Mouse (Mus musculus): ENCODE data around the gene Adora3. TPM values are rescaled to one million over a fixed set of nuclear protein-coding genes. Genes with fewer than 3 reads are reported as not detected.

Adora3 gene
- polyA plus RNA-seq (2012; rRNA removed), result 0.34 and 0.49 TPM in 2 replicates
- polyA plus RNA-seq (2014; fragmentation: Nextera tagmentation; extraction: Ambion mirVana), result 0.47 and 0.49 TPM in 2 replicates

GRCm38 (mm10) chr3:105870558-105870957 lies at the start of gene Adora3, which contains the start of gene Tmigd3:
Gene Adora3, plus strand, starts transcription at chr3:105870858.
Gene Tmigd3, plus strand, starts transcription at chr3:105870903.
- TF ChIP-seq EP300 (IDR thresholded peaks at IDR 0.05; ENCODE audit: low read depth), result no peak
- TF ChIP-seq CTCF (IDR thresholded peaks at IDR 0.05; ENCODE audit: low read depth), result no peak
- H3K4me1 ChIP-seq (replicated peaks; ENCODE audit: control insufficient read depth in 2 of 2, insufficient read depth in 2 of 2, low read length in 1 of 2), result peaks cover 0 to 10% of the 10 kb centered on the region in 2 experiments; a peak in 3 of 4 replicates
- H3K27me3 ChIP-seq (ENCODE audit: control insufficient read depth, insufficient read depth, low read length), result no peaks in the 10 kb centered on the region
- no peak within 1 kb of the TSS for H3K4me3 ChIP-seq (ENCODE audit: insufficient read depth in 1 of 2, low read depth in 2 of 2, low read length in 2 of 2)
- no peaks in the 10 kb centered on the region for H3K9me3 ChIP-seq (ENCODE audit: control insufficient read depth, low read length)
- no peak within 1 kb of the TSS for H3K4me2 ChIP-seq (ENCODE audit: low read depth)
- no peak within 1 kb of the TSS for H3K9ac ChIP-seq (replicated peaks)
- no peak for ATAC-seq (ENCODE audit: insufficient read depth)
- 74% methylated on average over 3 of the region's 3 CpGs for WGBS (ENCODE audit: insufficient replicate concordance)
- H3K27ac ChIP-seq, result no peak within 1 kb of the TSS
- H3K36me3 ChIP-seq (replicated peaks; ENCODE audit: control insufficient read depth, insufficient read depth, low read depth), result no peaks in the 10 kb centered on the region
- DNase-seq (ENCODE audit: low read depth in 3 of 3, low spot score in 3 of 3), result no peak

GRCm38 (mm10) chr3:105821504-105821903 lies 49.2 kb upstream of the Adora3 start:
- Histone ChIP-seq H3K4me2 (ENCODE audit: low read depth) (no peak overlapping the region), H3K4me1 (replicated peaks; ENCODE audit: control insufficient read depth in 2 of 2, insufficient read depth in 2 of 2, low read length in 1 of 2) (peaks cover 14 to 25% of the 10 kb centered on the region in 2 experiments), H3K27ac (no peak overlapping the region), H3K9ac (replicated peaks) (no peak overlapping the region), H3K4me3 (ENCODE audit: insufficient read depth in 1 of 2, low read depth in 2 of 2, low read length in 2 of 2) (no peak overlapping the region), H3K9me3 (ENCODE audit: control insufficient read depth, low read length) (no peaks in the 10 kb centered on the region), H3K36me3 (replicated peaks; ENCODE audit: control insufficient read depth, insufficient read depth, low read depth) (no peaks in the 10 kb centered on the region), H3K27me3 (ENCODE audit: control insufficient read depth, insufficient read depth, low read length) (no peaks in the 10 kb centered on the region)
- ATAC-seq (ENCODE audit: insufficient read depth) (no peak), DNase-seq (ENCODE audit: low read depth in 3 of 3, low spot score in 3 of 3) (no peak)
- TF ChIP-seq EP300 (IDR thresholded peaks at IDR 0.05; ENCODE audit: low read depth), result no peak
- TF ChIP-seq CTCF (IDR thresholded peaks at IDR 0.05; ENCODE audit: low read depth), result no peak
- 72% methylated on average over 3 of the region's 3 CpGs for WGBS (ENCODE audit: insufficient replicate concordance)

GRCm38 (mm10) chr3:105823609-105824008 lies 47.0 kb upstream of the Adora3 start:
- H3K9ac ChIP-seq (replicated peaks), result no peak overlapping the region
- no peaks in the 10 kb centered on the region for H3K27me3 ChIP-seq (ENCODE audit: control insufficient read depth, insufficient read depth, low read length)
- no peak overlapping the region for H3K4me2 ChIP-seq (ENCODE audit: low read depth)
- H3K4me3 ChIP-seq (ENCODE audit: insufficient read depth in 1 of 2, low read depth in 2 of 2, low read length in 2 of 2), result no peak overlapping the region
- H3K36me3 ChIP-seq (replicated peaks; ENCODE audit: control insufficient read depth, insufficient read depth, low read depth), result no peaks in the 10 kb centered on the region
- H3K4me1 ChIP-seq (replicated peaks; ENCODE audit: control insufficient read depth in 2 of 2, insufficient read depth in 2 of 2, low read length in 1 of 2), result peaks cover 3 to 14% of the 10 kb centered on the region in 2 experiments
- no peaks in the 10 kb centered on the region for H3K9me3 ChIP-seq (ENCODE audit: control insufficient read depth, low read length)
- DNase-seq (ENCODE audit: low read depth in 3 of 3, low spot score in 3 of 3) (no peak), ATAC-seq (ENCODE audit: insufficient read depth) (no peak)
- H3K27ac ChIP-seq, result no peak overlapping the region
- no peak for TF ChIP-seq CTCF (IDR thresholded peaks at IDR 0.05; ENCODE audit: low read depth)
- TF ChIP-seq EP300 (IDR thresholded peaks at IDR 0.05; ENCODE audit: low read depth), result no peak

- Histone ChIP-seq H3K4me2 (ENCODE audit: low read depth) (no peak overlapping the region), H3K4me3 (ENCODE audit: insufficient read depth in 1 of 2, low read depth in 2 of 2, low read length in 2 of 2) (no peak overlapping the region), H3K9me3 (ENCODE audit: control insufficient read depth, low read length) (no peaks in the 10 kb centered on the region), H3K27me3 (ENCODE audit: control insufficient read depth, insufficient read depth, low read length) (no peaks in the 10 kb centered on the region), H3K36me3 (replicated peaks; ENCODE audit: control insufficient read depth, insufficient read depth, low read depth) (no peaks in the 10 kb centered on the region), H3K27ac (no peak overlapping the region), H3K9ac (replicated peaks) (no peak overlapping the region), H3K4me1 (replicated peaks; ENCODE audit: control insufficient read depth in 2 of 2, insufficient read depth in 2 of 2, low read length in 1 of 2) (peaks cover 2 to 11% of the 10 kb centered on the region in 2 experiments; a peak in 3 of 4 replicates)
- ATAC-seq (ENCODE audit: insufficient read depth) (no peak), DNase-seq (ENCODE audit: low read depth in 3 of 3, low spot score in 3 of 3) (no peak)
- TF ChIP-seq EP300 (IDR thresholded peaks at IDR 0.05; ENCODE audit: low read depth) (no peak), CTCF (IDR thresholded peaks at IDR 0.05; ENCODE audit: low read depth) (no peak)
- WGBS (ENCODE audit: insufficient replicate concordance), result 20% methylated on average over 5 of the region's 5 CpGs
These were observed 46.6 kb upstream of the Adora3 start for GRCm38 (mm10) chr3:105824103-105824502.

GRCm38 (mm10) chr3:105824704-105825103 lies 46.0 kb upstream of the Adora3 start:
- no peaks in the 10 kb centered on the region for H3K9me3 ChIP-seq (ENCODE audit: control insufficient read depth, low read length)
- no peak overlapping the region for H3K9ac ChIP-seq (replicated peaks)
- H3K27me3 ChIP-seq (ENCODE audit: control insufficient read depth, insufficient read depth, low read length), result no peaks in the 10 kb centered on the region
- no peak overlapping the region for H3K27ac ChIP-seq
- no peak for ATAC-seq (ENCODE audit: insufficient read depth)
- TF ChIP-seq EP300 (IDR thresholded peaks at IDR 0.05; ENCODE audit: low read depth) (no peak), CTCF (IDR thresholded peaks at IDR 0.05; ENCODE audit: low read depth) (no peak)
- DNase-seq (ENCODE audit: low read depth in 3 of 3, low spot score in 3 of 3), result no peak
- no peak overlapping the region for H3K4me3 ChIP-seq (ENCODE audit: insufficient read depth in 1 of 2, low read depth in 2 of 2, low read length in 2 of 2)
- no peak overlapping the region for H3K4me2 ChIP-seq (ENCODE audit: low read depth)
- WGBS (ENCODE audit: insufficient replicate concordance), result 50% methylated on average over 2 of the region's 2 CpGs
- peaks cover 2 to 11% of the 10 kb centered on the region in 2 experiments; a peak in 3 of 4 replicates for H3K4me1 ChIP-seq (replicated peaks; ENCODE audit: control insufficient read depth in 2 of 2, insufficient read depth in 2 of 2, low read length in 1 of 2)
- no peaks in the 10 kb centered on the region for H3K36me3 ChIP-seq (replicated peaks; ENCODE audit: control insufficient read depth, insufficient read depth, low read depth)

Data from liver, embryonic 14.5 days (tissue).